Mouse (Mus musculus): ENCODE results near the gene Ajm1. TPM values are rescaled to one million over a fixed set of nuclear protein-coding genes. Genes with fewer than 3 reads are reported as not detected.

Gene Ajm1
- polyA plus RNA-seq (2016; fragmentation: Nextera tagmentation; extraction: Ambion mirVana) = 0.08 and 0.23 TPM in 2 replicates

- no peak within 1 kb of the TSS for H3K9ac ChIP-seq (replicated peaks)
- H3K9me3 ChIP-seq = no peaks in the 10 kb centered on the region
- peaks cover 61% of the 10 kb centered on the region for H3K4me1 ChIP-seq (replicated peaks)
- H3K27me3 ChIP-seq = peaks cover 50% of the 10 kb centered on the region
- H3K4me3 ChIP-seq (replicated peaks) = peak within 1 kb of the TSS; percentile 31
- H3K36me3 ChIP-seq = peaks cover 36% of the 10 kb centered on the region
- peak within 1 kb of the TSS; percentile 61 for H3K4me2 ChIP-seq
- 7% methylated on average over 19 of the region's 19 CpGs for WGBS
- ATAC-seq (ENCODE audit: insufficient number of reproducible peaks, insufficient read depth, low FRiP score, low TSS enrichment, low read depth) = peak; percentile 66
- H3K27ac ChIP-seq = no peak within 1 kb of the TSS
Observed at GRCm38 (mm10) chr2:25581294-25581864, at the start of gene Ajm1. Gene Ajm1, minus strand, starts transcription at chr2:25581757.

GRCm38 (mm10) chr2:25628738-25629137 lies 47.2 kb upstream of the Ajm1 start:
- Histone ChIP-seq H3K9me3 (no peaks in the 10 kb centered on the region), H3K27me3 (no peaks in the 10 kb centered on the region), H3K4me1 (replicated peaks) (no peaks in the 10 kb centered on the region), H3K4me2 (no peak overlapping the region), H3K4me3 (replicated peaks) (no peak overlapping the region), H3K9ac (replicated peaks) (no peak overlapping the region), H3K27ac (no peak overlapping the region), H3K36me3 (no peaks in the 10 kb centered on the region)
- ATAC-seq (ENCODE audit: insufficient number of reproducible peaks, insufficient read depth, low FRiP score, low TSS enrichment, low read depth) = no peak
- WGBS = 42% methylated on average over 4 of the region's 4 CpGs

GRCm38 (mm10) chr2:25627811-25628210 lies 46.3 kb upstream of the Ajm1 start, which contains the start of gene Fcna:
Gene Fcna, minus strand, starts transcription at chr2:25628030.
- ATAC-seq (ENCODE audit: insufficient number of reproducible peaks, insufficient read depth, low FRiP score, low TSS enrichment, low read depth) = no peak
- Histone ChIP-seq H3K4me2 (no peak within 1 kb of the TSS), H3K4me1 (replicated peaks) (no peaks in the 10 kb centered on the region), H3K27me3 (no peaks in the 10 kb centered on the region), H3K9me3 (no peaks in the 10 kb centered on the region), H3K9ac (replicated peaks) (no peak within 1 kb of the TSS), H3K36me3 (no peaks in the 10 kb centered on the region), H3K27ac (no peak within 1 kb of the TSS), H3K4me3 (replicated peaks) (no peak within 1 kb of the TSS)
- WGBS = 66% methylated on average over 6 of the region's 6 CpGs

GRCm38 (mm10) chr2:25625986-25626385 lies 44.4 kb upstream of the Ajm1 start:
- Histone ChIP-seq H3K27me3 (0 out of 2 replicates have a peak, but pooled peaks cover 1% of the 10 kb centered on the region), H3K9ac (replicated peaks) (no peak overlapping the region), H3K4me3 (replicated peaks) (no peak overlapping the region), H3K4me1 (replicated peaks) (peaks cover 11% of the 10 kb centered on the region), H3K27ac (no peak overlapping the region), H3K9me3 (no peaks in the 10 kb centered on the region), H3K36me3 (no peaks in the 10 kb centered on the region), H3K4me2 (no peak overlapping the region)
- 58% methylated on average over 5 of the region's 5 CpGs for WGBS
- no peak for ATAC-seq (ENCODE audit: insufficient number of reproducible peaks, insufficient read depth, low FRiP score, low TSS enrichment, low read depth)

GRCm38 (mm10) chr2:25621229-25622200 lies 40.0 kb upstream of the Ajm1 start, which contains the start of gene Tmem141:
Gene Tmem141, minus strand, starts transcription at chr2:25622005.
- H3K9me3 ChIP-seq = no peaks in the 10 kb centered on the region
- H3K36me3 ChIP-seq = no peaks in the 10 kb centered on the region
- 5% methylated on average over 34 of the region's 34 CpGs for WGBS
- peak within 1 kb of the TSS; percentile 66 for H3K27ac ChIP-seq
- peak within 1 kb of the TSS; percentile 78 for H3K4me2 ChIP-seq
- peak; percentile 89 for ATAC-seq (ENCODE audit: insufficient number of reproducible peaks, insufficient read depth, low FRiP score, low TSS enrichment, low read depth)
- peaks cover 12% of the 10 kb centered on the region for H3K4me1 ChIP-seq (replicated peaks)
- peaks cover 40% of the 10 kb centered on the region for H3K27me3 ChIP-seq
- peak within 1 kb of the TSS; percentile 53 for H3K4me3 ChIP-seq (replicated peaks)
- peak within 1 kb of the TSS; percentile 65 for H3K9ac ChIP-seq (replicated peaks)

GRCm38 (mm10) chr2:25620852-25621228 lies 39.3 kb upstream of the Ajm1 start:
- Histone ChIP-seq H3K27me3 (peaks cover 46% of the 10 kb centered on the region), H3K9ac (replicated peaks) (no peak overlapping the region; the same call in 1 of the 2 replicates), H3K9me3 (no peaks in the 10 kb centered on the region), H3K4me2 (peak overlapping the region; percentile 78), H3K4me1 (replicated peaks) (peaks cover 19% of the 10 kb centered on the region), H3K27ac (no peak overlapping the region), H3K4me3 (replicated peaks) (no peak overlapping the region; the same call in 1 of the 2 replicates), H3K36me3 (no peaks in the 10 kb centered on the region)
- WGBS = 86% methylated on average over 4 of the region's 4 CpGs
- no peak for ATAC-seq (ENCODE audit: insufficient number of reproducible peaks, insufficient read depth, low FRiP score, low TSS enrichment, low read depth)

GRCm38 (mm10) chr2:25620386-25620785 lies 38.8 kb upstream of the Ajm1 start:
- H3K9me3 ChIP-seq = no peaks in the 10 kb centered on the region
- no peak for ATAC-seq (ENCODE audit: insufficient number of reproducible peaks, insufficient read depth, low FRiP score, low TSS enrichment, low read depth)
- H3K4me3 ChIP-seq (replicated peaks) = no peak overlapping the region
- H3K27me3 ChIP-seq = peaks cover 51% of the 10 kb centered on the region
- H3K36me3 ChIP-seq = no peaks in the 10 kb centered on the region
- WGBS = 81% methylated on average over 6 of the region's 6 CpGs
- H3K4me2 ChIP-seq = no peak overlapping the region
- 0 out of 2 replicates have a peak overlapping the region, but pooled peaks have one; percentile 8 for H3K9ac ChIP-seq (replicated peaks)
- H3K27ac ChIP-seq = no peak overlapping the region
- H3K4me1 ChIP-seq (replicated peaks) = peaks cover 20% of the 10 kb centered on the region

GRCm38 (mm10) chr2:25617578-25617977 lies 36.0 kb upstream of the Ajm1 start, which contains the start of gene Ccdc183:
Gene Ccdc183, minus strand, starts transcription at chr2:25617678.
- Histone ChIP-seq H3K36me3 (no peaks in the 10 kb centered on the region), H3K27ac (no peak within 1 kb of the TSS), H3K4me1 (replicated peaks) (peaks cover 20% of the 10 kb centered on the region), H3K9me3 (no peaks in the 10 kb centered on the region), H3K9ac (replicated peaks) (no peak within 1 kb of the TSS), H3K4me3 (replicated peaks) (peak within 1 kb of the TSS; percentile 16; the same call in 1 of the 2 replicates), H3K27me3 (peaks cover 79% of the 10 kb centered on the region), H3K4me2 (no peak within 1 kb of the TSS)
- 81% methylated on average over 3 of the region's 3 CpGs for WGBS
- ATAC-seq (ENCODE audit: insufficient number of reproducible peaks, insufficient read depth, low FRiP score, low TSS enrichment, low read depth) = no peak

GRCm38 (mm10) chr2:25616398-25616797 lies 34.8 kb upstream of the Ajm1 start:
- WGBS = 19% methylated on average over 22 of the region's 22 CpGs
- Histone ChIP-seq H3K4me2 (peak overlapping the region; percentile 35), H3K4me1 (replicated peaks) (peaks cover 13% of the 10 kb centered on the region), H3K27ac (no peak overlapping the region), H3K9me3 (no peaks in the 10 kb centered on the region), H3K9ac (replicated peaks) (peak overlapping the region; percentile 32; the same call in 1 of the 2 replicates), H3K36me3 (no peaks in the 10 kb centered on the region), H3K4me3 (replicated peaks) (peak overlapping the region; percentile 16), H3K27me3 (peaks cover 88% of the 10 kb centered on the region)
- ATAC-seq (ENCODE audit: insufficient number of reproducible peaks, insufficient read depth, low FRiP score, low TSS enrichment, low read depth) = no peak

- H3K4me3 ChIP-seq (replicated peaks) = peak overlapping the region; percentile 97
- peaks cover 20% of the 10 kb centered on the region for H3K27me3 ChIP-seq
- peak; percentile 27; the same call in 1 of the 2 replicates for ATAC-seq (ENCODE audit: insufficient number of reproducible peaks, insufficient read depth, low FRiP score, low TSS enrichment, low read depth)
- H3K9me3 ChIP-seq = no peaks in the 10 kb centered on the region
- H3K36me3 ChIP-seq = peaks cover 8% of the 10 kb centered on the region
- H3K27ac ChIP-seq = peak overlapping the region; percentile 75
- peak overlapping the region; percentile 94 for H3K9ac ChIP-seq (replicated peaks)
- H3K4me1 ChIP-seq (replicated peaks) = peaks cover 17% of the 10 kb centered on the region
- H3K4me2 ChIP-seq = peak overlapping the region; percentile 61
- 66% methylated on average over 10 of the region's 10 CpGs for WGBS
Observed at GRCm38 (mm10) chr2:25608671-25609070, 27.1 kb upstream of the Ajm1 start.

Measured in limb, embryonic 12.5 days (tissue).